Mouse (Mus musculus): Measurements from ENCODE around the gene Gm14569. TPM values are rescaled to one million over a fixed set of nuclear protein-coding genes. Genes with fewer than 3 reads are reported as not detected.

Gene Gm14569
- polyA plus RNA-seq (2015; fragmentation: Nextera tagmentation; extraction: Ambion mirVana) = not detected in 2 replicates

DNA sequence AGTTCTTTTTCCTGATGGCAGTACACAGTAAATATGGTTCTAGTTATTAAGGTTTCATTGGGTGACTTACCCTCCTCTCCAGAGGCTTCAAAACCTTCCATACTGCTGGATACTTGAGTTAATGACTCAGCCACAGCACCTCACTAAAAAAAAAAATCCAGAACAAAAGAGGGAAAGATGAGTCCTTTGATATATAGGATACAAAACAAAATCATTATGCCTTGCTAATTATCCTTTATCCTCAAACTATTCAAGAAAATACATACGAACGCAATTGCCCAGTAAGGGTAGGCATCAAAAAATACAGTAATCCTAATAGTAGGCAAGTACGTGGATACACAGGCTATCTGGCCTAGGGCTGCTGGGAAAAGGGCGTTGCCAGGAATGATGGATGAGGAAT is at the start of gene Gm14569:
TSS of gene Gm14569 (minus strand) at position 101 of the 400 bp plus-strand sequence.
- Histone ChIP-seq H3K4me1 (no peaks in the 10 kb centered on the region), H3K27ac (replicated peaks) (no peak within 1 kb of the TSS), H3K9me3 (no peaks in the 10 kb centered on the region), H3K36me3 (no peaks in the 10 kb centered on the region), H3K4me3 (no peak within 1 kb of the TSS), H3K9ac (replicated peaks) (no peak within 1 kb of the TSS), H3K27me3 (no peaks in the 10 kb centered on the region), H3K4me2 (replicated peaks) (no peak within 1 kb of the TSS)
- no peak for ATAC-seq (replicated peaks)
- 90% methylated on average over 4 of the region's 4 CpGs for WGBS

DNA sequence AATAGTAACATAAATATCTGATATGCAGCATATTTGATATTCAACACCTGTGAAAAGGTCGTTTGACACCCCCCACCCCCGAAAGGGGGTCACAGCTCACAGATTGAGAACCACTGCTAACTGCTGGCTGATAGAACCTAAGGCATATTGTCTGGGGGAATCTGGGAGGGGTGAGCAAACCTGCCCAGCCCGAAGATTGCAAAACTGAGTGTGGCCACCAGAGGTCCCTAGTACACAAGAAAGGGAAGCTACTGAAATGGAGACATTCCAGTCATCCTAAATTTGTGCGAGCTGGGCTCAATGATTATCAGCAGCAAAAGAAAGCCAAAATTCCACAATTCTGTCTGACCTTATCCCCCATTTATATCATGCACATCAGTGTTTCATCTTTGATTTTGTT is 42.9 kb upstream of the Gm14569 start:
- no peak for ATAC-seq (replicated peaks)

GRCm38 (mm10) chrX:36533744-36534143 is 42.1 kb upstream of the Gm14569 start:
- ATAC-seq (replicated peaks) = no peak
- Histone ChIP-seq H3K27ac (replicated peaks) (no peak overlapping the region), H3K4me2 (replicated peaks) (no peak overlapping the region), H3K9me3 (no peaks in the 10 kb centered on the region), H3K27me3 (no peaks in the 10 kb centered on the region), H3K4me3 (no peak overlapping the region), H3K4me1 (no peaks in the 10 kb centered on the region), H3K9ac (replicated peaks) (no peak overlapping the region), H3K36me3 (no peaks in the 10 kb centered on the region)
- WGBS = 72% methylated on average over 4 of the region's 4 CpGs

More for the DNA sequence above, 42.9 kb upstream of the Gm14569 start:
- no peaks in the 10 kb centered on the region for H3K4me1 ChIP-seq
- WGBS = 16% methylated on average over 4 of the region's 4 CpGs
- H3K9ac ChIP-seq (replicated peaks) = no peak overlapping the region
- H3K4me2 ChIP-seq (replicated peaks) = no peak overlapping the region
- no peaks in the 10 kb centered on the region for H3K27me3 ChIP-seq
- no peak overlapping the region for H3K27ac ChIP-seq (replicated peaks)
- H3K9me3 ChIP-seq = no peaks in the 10 kb centered on the region
- no peaks in the 10 kb centered on the region for H3K36me3 ChIP-seq
- H3K4me3 ChIP-seq = no peak overlapping the region

GRCm38 (mm10) chrX:36530251-36530650 is 38.6 kb upstream of the Gm14569 start:
- Histone ChIP-seq H3K4me2 (replicated peaks) (no peak overlapping the region), H3K27ac (replicated peaks) (no peak overlapping the region), H3K36me3 (no peaks in the 10 kb centered on the region), H3K4me1 (no peaks in the 10 kb centered on the region), H3K27me3 (no peaks in the 10 kb centered on the region), H3K4me3 (no peak overlapping the region), H3K9ac (replicated peaks) (no peak overlapping the region), H3K9me3 (no peaks in the 10 kb centered on the region)
- ATAC-seq (replicated peaks) = no peak
- 83% methylated on average over 5 of the region's 5 CpGs for WGBS

DNA sequence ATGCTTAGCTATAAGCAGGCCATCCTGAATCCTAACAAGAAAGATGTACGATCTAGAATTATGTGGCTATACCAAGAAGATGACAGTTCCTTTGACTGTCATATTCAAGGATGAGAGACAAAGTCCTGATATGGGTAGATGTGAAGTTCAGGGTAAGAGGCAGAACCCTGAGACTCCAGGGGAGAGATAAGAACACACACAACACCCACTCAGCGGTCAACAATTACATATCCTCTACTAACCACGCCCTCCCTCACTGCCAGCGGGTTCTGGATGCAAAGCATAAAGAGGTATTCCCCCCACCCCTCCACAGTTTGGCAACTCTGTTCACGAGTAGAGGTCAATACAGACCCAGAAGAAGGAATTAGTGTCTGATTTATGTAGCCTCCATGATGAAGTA is 32.1 kb upstream of the Gm14569 start:
- 75% methylated on average over 5 of the region's 5 CpGs for WGBS
- H3K36me3 ChIP-seq = no peaks in the 10 kb centered on the region
- H3K9me3 ChIP-seq = no peaks in the 10 kb centered on the region
- H3K4me2 ChIP-seq (replicated peaks) = no peak overlapping the region
- H3K4me1 ChIP-seq = no peaks in the 10 kb centered on the region
- no peaks in the 10 kb centered on the region for H3K27me3 ChIP-seq
- no peak overlapping the region for H3K9ac ChIP-seq (replicated peaks)
- no peak for ATAC-seq (replicated peaks)
- no peak overlapping the region for H3K4me3 ChIP-seq
- no peak overlapping the region for H3K27ac ChIP-seq (replicated peaks)

DNA sequence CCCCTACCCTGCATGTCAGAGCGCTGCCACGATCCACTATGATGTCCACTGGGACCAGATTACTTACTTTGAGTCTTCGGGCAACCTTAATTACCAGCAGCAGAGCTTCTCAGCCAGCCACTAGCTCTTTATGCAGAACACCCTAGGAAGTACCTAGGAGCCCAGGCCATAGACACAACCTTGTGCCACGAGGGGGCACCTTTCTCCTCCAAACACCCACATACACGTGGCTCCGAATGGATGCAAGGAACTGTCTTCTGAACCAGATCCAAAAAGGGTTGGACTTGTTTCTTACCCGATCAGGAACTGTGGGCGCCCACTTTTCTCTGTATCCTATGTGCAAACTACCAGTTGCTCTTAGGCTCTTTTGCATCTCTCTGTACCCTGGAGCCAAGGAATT is 22.1 kb upstream of the Gm14569 start:
- no peaks in the 10 kb centered on the region for H3K36me3 ChIP-seq
- no peaks in the 10 kb centered on the region for H3K4me1 ChIP-seq
- no peaks in the 10 kb centered on the region for H3K9me3 ChIP-seq
- H3K27me3 ChIP-seq = no peaks in the 10 kb centered on the region
- H3K4me3 ChIP-seq = no peak overlapping the region
- no peak overlapping the region for H3K4me2 ChIP-seq (replicated peaks)
- H3K9ac ChIP-seq (replicated peaks) = no peak overlapping the region
- ATAC-seq (replicated peaks) = no peak
- no peak overlapping the region for H3K27ac ChIP-seq (replicated peaks)
- 49% methylated on average over 8 of the region's 8 CpGs for WGBS

GRCm38 (mm10) chrX:36513231-36513630 is 21.6 kb upstream of the Gm14569 start:
- no peak overlapping the region for H3K27ac ChIP-seq (replicated peaks)
- no peak for ATAC-seq (replicated peaks)
- H3K9me3 ChIP-seq = no peaks in the 10 kb centered on the region
- no peak overlapping the region for H3K4me2 ChIP-seq (replicated peaks)
- H3K4me1 ChIP-seq = no peaks in the 10 kb centered on the region
- H3K36me3 ChIP-seq = no peaks in the 10 kb centered on the region
- 74% methylated on average over 9 of the region's 9 CpGs for WGBS
- no peaks in the 10 kb centered on the region for H3K27me3 ChIP-seq
- no peak overlapping the region for H3K4me3 ChIP-seq
- H3K9ac ChIP-seq (replicated peaks) = no peak overlapping the region

- no peak overlapping the region for H3K9ac ChIP-seq (replicated peaks)
- WGBS = 53% methylated on average over 6 of the region's 6 CpGs
- H3K4me2 ChIP-seq (replicated peaks) = no peak overlapping the region
- no peak overlapping the region for H3K27ac ChIP-seq (replicated peaks)
- H3K27me3 ChIP-seq = no peaks in the 10 kb centered on the region
- no peaks in the 10 kb centered on the region for H3K9me3 ChIP-seq
- ATAC-seq (replicated peaks) = no peak
- no peaks in the 10 kb centered on the region for H3K4me1 ChIP-seq
- no peak overlapping the region for H3K4me3 ChIP-seq
- H3K36me3 ChIP-seq = no peaks in the 10 kb centered on the region
Measured at GRCm38 (mm10) chrX:36506863-36507262, 15.2 kb upstream of the Gm14569 start.

DNA sequence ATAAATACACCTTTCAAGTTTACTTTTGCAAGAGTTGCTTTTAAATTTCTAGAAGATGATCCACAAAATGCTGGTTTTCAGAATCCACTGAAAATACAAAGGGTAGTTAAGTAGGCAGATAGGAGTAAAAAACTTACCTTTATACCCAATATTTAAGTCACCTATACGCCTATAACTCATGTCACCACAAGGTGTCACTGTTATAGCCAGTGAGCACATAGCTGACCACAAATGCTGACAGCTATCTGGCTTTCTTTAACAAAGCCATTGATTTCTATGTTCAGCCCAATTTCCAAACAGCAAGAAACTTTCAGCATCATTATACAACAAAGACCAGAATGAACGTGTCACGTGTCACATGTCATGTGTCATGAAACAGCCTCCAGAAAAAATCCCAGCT is 2.1 kb downstream of the Gm14569 start:
- no peak overlapping the region for H3K9ac ChIP-seq (replicated peaks)
- ATAC-seq (replicated peaks) = no peak
- H3K27ac ChIP-seq (replicated peaks) = no peak overlapping the region
- H3K9me3 ChIP-seq = no peaks in the 10 kb centered on the region
- H3K4me3 ChIP-seq = no peak overlapping the region
- 23% methylated on average over 3 of the region's 3 CpGs for WGBS
- no peaks in the 10 kb centered on the region for H3K27me3 ChIP-seq
- H3K36me3 ChIP-seq = no peaks in the 10 kb centered on the region
- H3K4me2 ChIP-seq (replicated peaks) = no peak overlapping the region
- H3K4me1 ChIP-seq = no peaks in the 10 kb centered on the region

- no peaks in the 10 kb centered on the region for H3K27me3 ChIP-seq
- no peaks in the 10 kb centered on the region for H3K36me3 ChIP-seq
- H3K4me3 ChIP-seq = no peak overlapping the region
- no peak overlapping the region for H3K4me2 ChIP-seq (replicated peaks)
- no peaks in the 10 kb centered on the region for H3K4me1 ChIP-seq
- ATAC-seq (replicated peaks) = no peak
- H3K9ac ChIP-seq (replicated peaks) = no peak overlapping the region
- H3K27ac ChIP-seq (replicated peaks) = no peak overlapping the region
- H3K9me3 ChIP-seq = no peaks in the 10 kb centered on the region
- 40% methylated on average over 7 of the region's 7 CpGs for WGBS
Measured at GRCm38 (mm10) chrX:36487996-36488395, 3.6 kb downstream of the Gm14569 start.

- Histone ChIP-seq H3K4me3 (no peak overlapping the region), H3K4me1 (no peaks in the 10 kb centered on the region), H3K9ac (replicated peaks) (no peak overlapping the region), H3K36me3 (no peaks in the 10 kb centered on the region), H3K27ac (replicated peaks) (no peak overlapping the region), H3K9me3 (no peaks in the 10 kb centered on the region), H3K4me2 (replicated peaks) (no peak overlapping the region), H3K27me3 (no peaks in the 10 kb centered on the region)
- no peak for ATAC-seq (replicated peaks)
- 91% methylated on average over 3 of the region's 3 CpGs for WGBS
Measured at GRCm38 (mm10) chrX:36474873-36475272, 16.8 kb downstream of the Gm14569 start.

DNA sequence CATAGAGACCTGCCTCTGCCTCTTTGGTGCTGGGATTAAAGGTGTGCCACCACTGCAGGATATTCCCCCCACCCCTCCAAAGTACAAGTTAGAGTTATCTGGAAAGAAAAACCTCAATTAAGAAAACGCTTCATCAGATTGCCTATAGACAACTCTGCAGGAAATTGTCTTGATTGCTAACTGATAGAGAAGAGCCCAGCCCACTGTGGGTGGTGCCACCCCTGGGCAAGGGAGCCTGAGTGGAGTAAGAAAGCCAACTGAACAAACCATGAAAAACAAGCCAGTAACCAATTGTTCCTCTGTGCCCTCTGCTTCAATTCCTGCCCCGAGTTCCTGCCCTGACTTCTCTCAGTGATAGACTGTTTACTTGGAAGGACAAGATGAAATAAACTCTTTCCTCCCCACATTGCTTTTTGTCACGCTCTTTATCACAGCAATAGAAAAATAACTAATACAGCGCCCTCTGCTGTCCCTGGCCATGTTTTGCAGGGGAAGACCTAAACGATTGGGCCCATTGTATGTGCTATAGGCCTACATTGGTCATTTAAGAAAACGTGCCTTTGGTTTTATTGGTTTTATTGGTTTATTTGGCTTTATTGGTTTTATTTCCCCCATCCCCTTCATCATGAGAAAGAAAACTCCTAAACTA is 17.4 kb downstream of the Gm14569 start:
- no peak overlapping the region for H3K4me3 ChIP-seq
- 57% methylated on average over 6 of the region's 6 CpGs for WGBS
- no peaks in the 10 kb centered on the region for H3K27me3 ChIP-seq
- no peaks in the 10 kb centered on the region for H3K9me3 ChIP-seq
- no peak overlapping the region for H3K9ac ChIP-seq (replicated peaks)
- no peak for ATAC-seq (replicated peaks)
- no peaks in the 10 kb centered on the region for H3K4me1 ChIP-seq
- H3K4me2 ChIP-seq (replicated peaks) = no peak overlapping the region
- H3K27ac ChIP-seq (replicated peaks) = no peak overlapping the region
- no peaks in the 10 kb centered on the region for H3K36me3 ChIP-seq

DNA sequence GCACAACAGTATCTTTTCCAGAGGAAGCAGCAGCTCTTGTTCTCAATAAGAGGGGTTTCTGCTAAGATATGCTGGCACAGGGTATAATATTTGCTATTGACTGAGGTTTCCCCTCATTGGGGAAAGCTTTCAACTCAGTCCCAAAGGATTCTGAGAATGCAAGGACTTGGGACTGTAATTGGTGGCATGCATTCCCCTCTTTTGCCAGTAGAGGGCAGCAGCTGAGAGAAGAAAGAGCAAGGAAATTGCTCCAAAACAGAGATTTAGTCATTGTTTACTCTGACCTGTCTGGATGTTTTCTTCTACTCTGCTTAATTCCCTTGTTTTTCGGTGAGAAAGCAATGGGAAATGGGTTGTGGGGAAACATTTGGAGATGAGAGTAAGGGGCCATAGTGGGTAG is 35.6 kb downstream of the Gm14569 start:
- no peak overlapping the region for H3K27ac ChIP-seq (replicated peaks)
- H3K4me2 ChIP-seq (replicated peaks) = no peak overlapping the region
- no peaks in the 10 kb centered on the region for H3K9me3 ChIP-seq
- no peaks in the 10 kb centered on the region for H3K27me3 ChIP-seq
- 43% methylated on average over 1 of the region's 1 CpGs for WGBS
- H3K4me1 ChIP-seq = no peaks in the 10 kb centered on the region
- no peaks in the 10 kb centered on the region for H3K36me3 ChIP-seq
- H3K4me3 ChIP-seq = no peak overlapping the region
- no peak for ATAC-seq (replicated peaks)
- no peak overlapping the region for H3K9ac ChIP-seq (replicated peaks)
